Mouse (Mus musculus) liver, postnatal 0 days (tissue): ENCODE measurements at regions not wholly inside any gene's neighbourhood (a gene's known extent, or its start where the extent isn't known, plus 50 kb on each side); places are given as distances from the start of the nearest gene placed in this dataset.

Source experiments
- CTCF ChIP-seq: sonication (generic); IDR thresholded peaks from 2 replicates; pipeline ENCODE4 v1.5.1; 2016; ENCODE audit warnings: antibody characterized with exemption, low read depth
- EP300 ChIP-seq: IDR thresholded peaks from 2 replicates; pipeline ENCODE4 v1.6.1; 2016; ENCODE audit warnings: antibody characterized with exemption, low read depth, mild to moderate bottlenecking

GRCm38 (mm10) chr1:142042751-142043150 lies 1597.7 kb upstream of the B3galt2 start:
- TF ChIP-seq CTCF (no peak), EP300 (no peak)
